Mouse (Mus musculus): ENCODE measurements at regions not wholly inside any gene's neighbourhood (a gene's known extent, or its start where the extent isn't known, plus 50 kb on each side); places are given as distances from the start of the nearest gene placed in this dataset.

DNA sequence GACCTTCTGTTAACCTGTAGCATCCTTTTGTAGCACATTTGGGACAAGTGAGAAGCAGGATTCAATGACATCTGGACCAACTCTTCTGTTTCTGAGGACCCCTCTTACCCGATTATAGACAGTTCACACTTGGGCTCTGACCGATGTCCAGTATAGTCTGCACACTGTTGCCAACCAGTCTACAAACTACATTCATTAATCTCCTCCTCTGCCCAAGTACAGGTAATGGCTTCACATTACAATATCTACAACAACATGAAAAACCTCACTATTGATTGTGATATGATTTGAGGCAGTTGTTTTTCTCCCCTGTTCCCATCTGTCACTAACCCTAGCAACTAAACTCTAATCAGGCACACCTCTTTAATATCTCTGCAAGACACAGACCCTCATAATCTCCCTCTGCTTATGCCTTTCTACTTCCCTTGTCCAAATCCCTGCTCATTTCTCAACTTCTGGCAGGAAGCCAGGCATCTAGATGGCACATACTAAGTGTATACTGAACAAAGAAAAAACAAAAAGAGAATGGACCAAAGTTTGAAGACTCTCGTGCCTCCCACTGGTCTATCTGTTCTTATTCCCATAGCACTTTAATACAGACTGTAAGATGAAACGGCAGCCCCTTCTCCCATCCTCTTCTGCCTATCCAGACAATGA lies 331.8 kb downstream of the Sorl1 start:
- peaks cover 19% of the 10 kb centered on the region for H3K4me1 ChIP-seq (replicated peaks)
- WGBS = 73% methylated on average over 4 of the region's 4 CpGs
- H3K36me3 ChIP-seq = no peaks in the 10 kb centered on the region
- H3K4me2 ChIP-seq = no peak overlapping the region
- H3K27me3 ChIP-seq = no peaks in the 10 kb centered on the region
- H3K9ac ChIP-seq = no peak overlapping the region
- ATAC-seq (ENCODE audit: low read depth) = no peak
- H3K4me3 ChIP-seq = no peak overlapping the region
- H3K9me3 ChIP-seq = no peaks in the 10 kb centered on the region
- H3K27ac ChIP-seq (replicated peaks) = no peak overlapping the region

DNA sequence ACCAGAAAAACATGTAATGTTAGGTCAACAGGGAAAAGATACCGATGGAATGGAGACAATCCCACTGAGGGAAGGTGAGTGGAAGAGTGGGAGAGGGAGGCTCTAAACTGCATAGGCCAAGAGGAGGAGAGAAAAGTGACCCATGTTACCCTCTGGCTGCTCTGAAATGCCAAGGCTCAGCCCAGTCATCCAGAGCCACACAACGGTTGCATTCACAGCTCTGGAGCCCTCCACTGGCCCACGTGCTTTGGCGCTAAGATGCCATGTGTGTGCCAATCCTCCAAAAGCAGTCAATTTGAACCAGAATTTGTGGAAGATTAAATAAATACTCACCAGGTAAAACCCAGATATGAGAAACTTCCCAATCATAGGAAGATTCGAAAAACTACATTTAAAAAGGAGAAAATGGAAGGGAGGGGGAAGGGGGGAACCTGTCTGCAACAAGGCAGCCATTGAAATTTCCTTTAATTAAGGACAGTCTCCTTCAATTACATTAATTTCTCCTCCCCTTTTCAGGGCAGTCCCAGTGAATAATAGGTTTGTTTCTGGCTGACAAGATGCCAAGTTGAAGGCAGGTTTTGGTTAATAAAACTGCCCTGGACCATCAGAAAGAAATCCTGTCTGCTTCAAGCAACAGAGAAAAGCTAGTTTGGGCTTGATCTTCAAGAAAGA lies 332.5 kb downstream of the Sorl1 start:
- Histone ChIP-seq H3K27me3 (no peaks in the 10 kb centered on the region), H3K9ac (no peak overlapping the region), H3K4me2 (no peak overlapping the region), H3K9me3 (no peaks in the 10 kb centered on the region), H3K4me1 (replicated peaks) (peaks cover 19% of the 10 kb centered on the region), H3K36me3 (no peaks in the 10 kb centered on the region), H3K27ac (replicated peaks) (no peak overlapping the region), H3K4me3 (no peak overlapping the region)
- peak; percentile 47; the same call in 1 of the 2 replicates for ATAC-seq (ENCODE audit: low read depth)
- 78% methylated on average over 5 of the region's 5 CpGs for WGBS

- Histone ChIP-seq H3K27me3 (no peaks in the 10 kb centered on the region), H3K27ac (replicated peaks) (no peak overlapping the region), H3K9me3 (peaks cover 8% of the 10 kb centered on the region), H3K4me3 (no peak overlapping the region), H3K4me1 (replicated peaks) (no peaks in the 10 kb centered on the region), H3K36me3 (no peaks in the 10 kb centered on the region), H3K4me2 (no peak overlapping the region), H3K9ac (no peak overlapping the region)
- WGBS = 90% methylated on average over 3 of the region's 3 CpGs
- no peak for ATAC-seq (ENCODE audit: low read depth)
Measured at GRCm38 (mm10) chr9:41785131-41785530, 339.0 kb downstream of the Sorl1 start.

DNA sequence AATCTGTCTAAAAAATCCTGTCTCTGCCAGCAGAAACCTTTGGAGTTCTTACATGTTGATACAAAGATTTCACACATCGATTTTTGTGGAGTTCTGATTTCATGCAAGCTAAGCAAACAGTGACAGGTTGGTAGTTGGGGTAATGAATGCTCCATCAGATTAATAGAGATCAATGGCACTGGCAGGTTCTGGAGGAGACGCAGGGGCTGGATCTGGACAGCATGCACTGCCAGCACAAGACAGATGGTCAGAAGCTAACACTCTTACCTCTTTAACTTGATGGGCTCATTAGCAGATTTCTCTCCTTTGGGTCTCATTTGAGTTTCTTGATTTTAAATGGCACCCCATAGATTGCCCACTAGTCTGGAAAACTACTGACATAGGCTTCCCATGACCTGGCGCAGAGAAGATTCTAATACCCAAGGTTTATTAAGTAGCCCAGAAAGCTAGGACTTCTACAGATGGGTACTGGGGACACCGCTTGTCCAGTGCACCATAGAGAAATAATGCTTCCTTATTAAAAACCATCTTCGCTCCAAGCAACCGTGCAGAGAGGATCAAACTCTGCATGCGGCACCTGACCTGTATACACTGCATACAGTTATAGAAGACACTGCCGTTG lies 351.7 kb downstream of the Sorl1 start:
- WGBS = 80% methylated on average over 8 of the region's 8 CpGs
- Histone ChIP-seq H3K4me1 (replicated peaks) (0 out of 2 replicates have a peak, but pooled peaks cover under 1% of the 10 kb centered on the region), H3K9me3 (no peaks in the 10 kb centered on the region), H3K27ac (replicated peaks) (no peak overlapping the region; the same call in 1 of the 2 replicates), H3K4me2 (no peak overlapping the region), H3K9ac (no peak overlapping the region), H3K27me3 (no peaks in the 10 kb centered on the region), H3K4me3 (no peak overlapping the region), H3K36me3 (no peaks in the 10 kb centered on the region)
- ATAC-seq (ENCODE audit: low read depth) = no peak

GRCm38 (mm10) chr9:41771276-41771675 lies 352.8 kb downstream of the Sorl1 start:
- no peak for ATAC-seq (ENCODE audit: low read depth)
- H3K27me3 ChIP-seq = no peaks in the 10 kb centered on the region
- no peak overlapping the region for H3K4me3 ChIP-seq
- H3K9ac ChIP-seq = no peak overlapping the region
- peaks cover 12% of the 10 kb centered on the region for H3K4me1 ChIP-seq (replicated peaks)
- H3K27ac ChIP-seq (replicated peaks) = no peak overlapping the region
- H3K4me2 ChIP-seq = no peak overlapping the region
- H3K36me3 ChIP-seq = no peaks in the 10 kb centered on the region
- no peaks in the 10 kb centered on the region for H3K9me3 ChIP-seq
- 69% methylated on average over 1 of the region's 1 CpGs for WGBS

DNA sequence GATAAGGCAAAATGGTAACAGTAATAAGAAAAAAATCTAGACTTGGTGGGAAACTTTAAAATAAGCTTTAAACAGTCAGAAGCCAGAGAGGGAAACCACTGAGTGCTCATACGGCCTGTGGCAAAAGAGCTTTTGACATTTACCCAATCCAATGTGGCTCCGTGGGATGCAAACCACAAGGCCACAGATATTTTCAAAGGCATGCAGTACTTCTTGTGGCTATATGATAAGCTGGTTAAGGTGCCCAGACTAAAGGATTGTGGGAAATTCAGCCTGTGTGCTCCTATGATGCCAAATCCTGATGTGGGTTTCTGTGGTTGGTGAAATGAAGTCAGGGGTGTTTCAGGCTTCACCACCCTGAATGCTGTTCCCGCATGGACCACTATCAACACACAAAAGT lies 355.8 kb downstream of the Sorl1 start:
- WGBS = 89% methylated on average over 3 of the region's 3 CpGs
- Histone ChIP-seq H3K4me3 (no peak overlapping the region), H3K9ac (no peak overlapping the region), H3K9me3 (no peaks in the 10 kb centered on the region), H3K36me3 (no peaks in the 10 kb centered on the region), H3K4me1 (replicated peaks) (peaks cover 16% of the 10 kb centered on the region), H3K27ac (replicated peaks) (no peak overlapping the region), H3K27me3 (no peaks in the 10 kb centered on the region), H3K4me2 (no peak overlapping the region)
- ATAC-seq (ENCODE audit: low read depth) = no peak

DNA sequence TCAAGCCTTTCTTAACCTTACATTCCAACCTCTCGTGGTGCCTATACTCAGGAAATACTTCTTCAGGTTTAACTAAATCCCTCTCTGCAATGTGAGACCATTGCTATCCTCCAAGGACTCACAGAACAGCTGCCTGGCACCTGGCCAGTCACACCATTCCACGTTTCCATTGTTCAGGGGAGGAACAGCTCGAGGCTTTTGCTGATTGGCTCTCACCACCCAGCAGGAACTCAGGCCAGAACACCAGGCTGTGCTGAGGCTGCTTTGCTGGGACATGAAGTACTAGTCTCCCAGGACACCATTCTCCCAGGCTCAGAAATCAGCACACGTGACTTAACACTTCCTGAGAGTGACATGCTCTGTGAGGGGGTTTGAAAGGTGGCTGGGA lies 357.6 kb downstream of the Sorl1 start:
- Histone ChIP-seq H3K9ac (no peak overlapping the region), H3K4me1 (replicated peaks) (peaks cover 17% of the 10 kb centered on the region), H3K4me3 (no peak overlapping the region), H3K9me3 (no peaks in the 10 kb centered on the region), H3K4me2 (no peak overlapping the region), H3K36me3 (no peaks in the 10 kb centered on the region), H3K27me3 (no peaks in the 10 kb centered on the region), H3K27ac (replicated peaks) (peak overlapping the region; percentile 72)
- 14% methylated on average over 4 of the region's 4 CpGs for WGBS
- peak; percentile 88 for ATAC-seq (ENCODE audit: low read depth)

DNA sequence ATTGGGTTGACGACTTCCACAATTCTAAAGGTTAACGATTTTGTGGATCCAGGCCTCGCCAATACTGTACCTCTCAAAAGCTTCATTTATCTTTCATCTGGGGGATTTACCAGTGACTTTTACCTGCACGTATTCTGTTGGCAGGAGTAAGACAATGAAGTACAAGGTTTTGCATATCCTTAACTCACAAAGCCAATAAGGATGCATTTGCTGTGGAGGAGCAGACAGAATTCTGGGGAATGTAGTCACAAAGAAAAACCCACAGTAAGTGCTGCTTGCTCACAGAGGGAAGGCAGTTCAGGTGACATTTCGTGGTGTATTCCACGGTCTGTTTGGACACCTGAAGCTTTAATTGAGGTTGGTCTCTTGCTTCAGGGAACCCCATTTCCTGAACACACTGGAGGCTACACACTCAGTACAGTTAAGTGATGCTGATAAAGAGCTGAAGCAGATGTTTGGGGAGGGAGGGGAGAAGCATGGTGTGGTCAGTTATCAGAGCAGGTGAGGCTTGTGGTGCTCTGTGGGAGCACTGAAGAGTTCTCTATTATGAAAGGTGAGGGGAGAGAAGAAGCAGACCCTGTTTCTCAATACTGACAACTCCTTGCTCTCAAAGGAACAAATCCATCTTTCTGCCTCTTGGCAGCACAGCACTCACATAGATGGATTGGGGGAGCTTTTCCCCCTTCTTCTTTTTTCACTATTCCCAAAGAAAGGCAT lies 358.1 kb downstream of the Sorl1 start:
- Histone ChIP-seq H3K4me3 (no peak overlapping the region), H3K4me1 (replicated peaks) (peaks cover 23% of the 10 kb centered on the region), H3K9me3 (no peaks in the 10 kb centered on the region), H3K27me3 (no peaks in the 10 kb centered on the region), H3K4me2 (no peak overlapping the region), H3K36me3 (no peaks in the 10 kb centered on the region), H3K27ac (replicated peaks) (peak overlapping the region; percentile 72), H3K9ac (no peak overlapping the region)
- 88% methylated on average over 6 of the region's 6 CpGs for WGBS
- ATAC-seq (ENCODE audit: low read depth) = peak; percentile 30; the same call in 1 of the 2 replicates

DNA sequence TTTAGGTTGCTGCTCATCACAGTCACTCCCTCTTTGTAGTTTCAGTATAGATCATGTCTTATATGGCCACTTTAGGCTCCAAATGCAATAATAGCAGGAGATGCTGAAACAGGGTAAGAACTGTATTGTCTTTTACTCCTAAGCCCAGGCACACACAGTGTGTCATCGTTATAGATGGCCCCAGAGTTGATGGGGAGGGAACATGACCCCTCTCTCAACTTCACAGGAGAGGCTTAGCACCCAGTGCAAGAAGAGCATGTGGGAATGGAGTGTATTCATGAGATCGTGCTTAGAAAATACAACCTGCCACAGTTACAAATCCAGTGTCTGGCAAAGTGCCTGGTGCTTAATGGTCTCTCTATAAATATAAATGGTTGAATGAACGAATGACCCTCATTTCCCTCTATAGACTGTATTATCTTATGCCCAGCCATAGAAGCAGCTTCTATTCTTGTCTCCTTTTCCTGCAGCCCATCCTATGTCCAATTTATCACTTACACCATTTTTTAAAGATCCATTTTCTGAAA lies 363.0 kb downstream of the Sorl1 start:
- peaks cover 15% of the 10 kb centered on the region for H3K4me1 ChIP-seq (replicated peaks)
- no peak overlapping the region for H3K9ac ChIP-seq
- no peak overlapping the region for H3K4me3 ChIP-seq
- no peaks in the 10 kb centered on the region for H3K36me3 ChIP-seq
- no peaks in the 10 kb centered on the region for H3K9me3 ChIP-seq
- WGBS = 24% methylated on average over 3 of the region's 3 CpGs
- ATAC-seq (ENCODE audit: low read depth) = peak; percentile 77
- H3K27me3 ChIP-seq = no peaks in the 10 kb centered on the region
- H3K4me2 ChIP-seq = no peak overlapping the region
- H3K27ac ChIP-seq (replicated peaks) = peak overlapping the region; percentile 59

DNA sequence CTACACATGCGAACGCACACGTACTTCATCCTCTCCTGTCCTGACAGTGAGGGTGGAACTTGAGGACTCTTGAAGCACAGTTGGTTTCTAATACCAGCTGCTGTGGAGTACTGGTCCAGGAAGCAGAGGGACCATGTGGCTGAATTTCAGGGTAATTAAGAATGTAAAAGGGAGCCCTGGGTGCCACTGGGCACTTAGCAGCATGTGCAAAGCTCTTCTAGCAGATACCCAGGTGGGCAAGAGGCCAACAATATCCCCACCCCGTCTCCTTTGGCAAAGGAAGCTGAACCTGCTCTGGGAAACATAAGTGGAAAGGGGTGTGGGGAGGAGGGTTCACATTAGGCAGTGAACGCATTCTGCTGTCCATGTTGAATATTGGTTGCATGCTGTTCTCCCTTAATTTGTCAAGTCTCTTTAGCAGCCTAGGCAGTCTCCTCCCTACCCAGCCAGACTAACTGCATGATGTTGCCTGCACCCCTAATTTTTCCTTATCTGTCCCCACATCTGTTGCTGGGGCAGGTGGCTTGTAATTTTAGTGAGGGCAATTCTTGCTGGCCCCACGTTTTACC lies 369.6 kb downstream of the Sorl1 start:
- Histone ChIP-seq H3K4me2 (no peak overlapping the region), H3K9me3 (no peaks in the 10 kb centered on the region), H3K4me3 (no peak overlapping the region), H3K27ac (replicated peaks) (no peak overlapping the region; the same call in 1 of the 2 replicates), H3K36me3 (no peaks in the 10 kb centered on the region), H3K9ac (no peak overlapping the region), H3K4me1 (replicated peaks) (peaks cover 12% of the 10 kb centered on the region), H3K27me3 (no peaks in the 10 kb centered on the region)
- WGBS = 62% methylated on average over 6 of the region's 6 CpGs
- ATAC-seq (ENCODE audit: low read depth) = peak; percentile 36; the same call in 1 of the 2 replicates

- H3K9me3 ChIP-seq = no peaks in the 10 kb centered on the region
- H3K36me3 ChIP-seq = no peaks in the 10 kb centered on the region
- no peak overlapping the region for H3K4me3 ChIP-seq
- no peak overlapping the region for H3K27ac ChIP-seq (replicated peaks)
- H3K9ac ChIP-seq = no peak overlapping the region
- ATAC-seq (ENCODE audit: low read depth) = no peak
- H3K27me3 ChIP-seq = no peaks in the 10 kb centered on the region
- no peak overlapping the region for H3K4me2 ChIP-seq
- WGBS = 82% methylated on average over 5 of the region's 5 CpGs
- no peaks in the 10 kb centered on the region for H3K4me1 ChIP-seq (replicated peaks)
Measured at GRCm38 (mm10) chr9:41745979-41746647, 378.0 kb downstream of the Sorl1 start.

Data from neural tube, embryonic 13.5 days (tissue).